Mouse (Mus musculus) regulatory T cell (primary cell): ENCODE data around the gene Ticam1.
"Not testable (repeated sequence)": the region's sequence is repeated elsewhere in the genome, so short reads cannot be mapped to it uniquely, and the experiment has no call there.

ENCODE experiments used
- in situ Hi-C: fragments of 300-600 bp; cut with MboI, MseI; formaldehyde crosslinking; loops from one replicate; pipeline ENCODE4 v1.15.1; 2025; ENCODE audit warnings: high pct_unique_total_duplicates

Gene Ticam1

DNA sequence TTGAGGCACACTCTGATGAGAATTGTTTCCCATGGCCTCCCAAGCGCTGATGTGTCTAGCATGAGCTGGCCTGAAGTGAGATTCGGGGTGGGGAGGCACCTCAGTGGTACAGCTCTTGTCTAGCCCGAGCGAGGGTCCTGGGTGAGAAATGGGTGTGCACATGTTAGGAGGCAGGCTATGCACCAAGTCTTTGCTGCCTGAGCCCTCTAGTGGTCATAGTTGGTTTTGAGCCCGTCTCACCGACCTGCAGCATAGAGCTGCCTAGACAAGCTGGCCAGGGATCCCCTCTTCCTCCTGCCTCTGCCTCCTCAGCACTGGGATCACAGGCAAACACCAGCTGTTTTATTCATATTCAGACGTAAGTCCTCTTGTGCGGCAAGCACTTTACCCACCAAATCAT, 12.6 kb downstream of the Ticam1 start:
- in situ Hi-C loops = no loop called here

DNA sequence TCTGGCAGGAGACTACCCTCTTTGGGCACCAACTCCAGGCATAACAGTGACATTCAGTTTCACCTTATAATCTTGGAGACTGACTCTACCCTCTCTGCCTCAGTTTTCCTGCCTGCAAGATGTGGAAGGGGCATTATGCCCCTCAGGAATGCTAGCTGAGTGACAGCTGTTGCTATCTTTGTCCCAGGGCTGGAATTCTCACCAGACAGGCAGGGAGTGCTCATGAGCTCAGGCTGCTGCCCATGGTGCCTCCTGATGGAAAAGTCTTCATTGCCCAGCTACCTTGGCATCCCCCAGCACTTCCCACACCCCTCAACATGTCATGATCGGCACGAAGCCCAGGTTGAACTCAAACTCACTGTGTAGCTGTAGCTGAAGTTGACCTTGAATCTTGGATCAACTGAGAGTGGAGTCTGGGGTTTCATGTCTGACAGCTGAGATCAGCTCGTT, 13.9 kb downstream of the Ticam1 start:
- in situ Hi-C loops = no loop called here

DNA sequence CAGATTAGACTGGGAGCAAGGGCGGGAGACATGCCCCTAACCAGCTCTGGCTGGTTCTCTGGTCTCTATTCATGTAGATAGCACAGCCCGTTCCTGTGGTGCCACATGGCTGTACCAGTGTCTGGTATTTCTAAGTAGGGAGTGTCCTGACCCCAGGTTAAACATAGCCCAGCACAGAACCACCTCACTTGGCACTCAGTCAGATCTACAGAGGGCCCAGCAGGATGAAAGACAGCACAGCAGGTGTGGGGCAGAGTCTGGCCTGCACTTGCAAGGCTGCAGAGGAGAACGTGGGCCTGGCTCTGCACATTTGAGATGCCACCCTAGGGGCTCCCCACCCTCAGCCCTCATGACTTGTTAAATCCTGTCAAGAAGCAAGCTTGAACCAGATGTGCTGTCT, 15.4 kb downstream of the Ticam1 start:
- in situ Hi-C loops = no loop called here

DNA sequence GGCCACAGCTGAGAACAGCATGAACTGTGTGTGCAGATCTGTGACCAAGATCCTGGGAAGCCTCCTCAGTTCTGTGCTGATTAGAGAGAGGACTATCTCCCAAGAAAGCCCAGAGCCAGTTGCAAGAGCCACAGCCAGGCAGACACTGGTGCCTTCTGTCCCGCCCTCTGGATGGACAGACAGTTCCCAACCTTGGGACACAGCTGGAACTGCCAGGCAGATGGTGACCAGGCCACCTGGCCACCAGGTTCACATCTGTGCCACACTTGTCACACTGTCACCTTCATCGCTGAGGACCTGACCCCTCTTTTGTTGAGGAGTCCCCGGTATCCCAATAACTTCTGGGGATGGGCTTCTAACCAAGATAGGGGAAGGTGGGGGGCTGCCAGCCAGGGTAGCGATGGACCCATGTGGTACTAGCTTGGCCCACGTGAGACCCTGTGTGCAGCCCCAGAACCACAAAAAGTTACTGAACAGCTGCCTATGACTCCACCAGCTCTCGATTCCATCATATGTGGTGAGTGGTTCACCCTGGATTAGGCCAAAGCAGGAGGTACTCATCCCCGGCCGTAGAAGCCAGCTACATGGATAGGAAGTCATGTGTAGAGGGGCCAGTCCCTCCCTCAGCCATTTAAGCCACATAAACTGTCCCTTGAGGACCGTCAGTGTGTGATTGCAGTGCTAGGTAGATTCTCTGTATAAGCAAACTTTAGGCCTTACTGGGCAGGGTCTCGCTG, 17.1 kb downstream of the Ticam1 start:
- in situ Hi-C loops = no loop called here

DNA sequence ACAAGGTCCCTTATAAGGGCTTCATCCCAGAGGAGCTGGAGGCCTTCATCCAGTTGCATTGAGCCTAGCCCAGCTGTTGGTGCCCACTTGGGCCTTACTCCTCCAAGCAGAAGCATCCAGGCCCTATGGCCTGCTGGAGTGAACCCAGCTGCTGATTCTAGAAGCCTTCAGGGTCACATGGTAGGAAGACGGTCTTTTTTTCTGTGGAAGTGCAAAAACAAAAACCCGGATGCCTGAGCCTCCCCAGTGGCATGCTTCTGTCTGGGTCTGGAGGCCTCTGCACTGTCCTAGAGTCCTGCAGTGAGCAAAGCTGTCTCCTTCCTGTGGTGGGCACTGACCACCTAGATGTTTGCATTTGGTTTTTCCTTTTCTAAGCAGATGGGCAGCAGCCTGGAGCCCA, 17.8 kb downstream of the Ticam1 start:
- in situ Hi-C loops = not testable (repeated sequence)

DNA sequence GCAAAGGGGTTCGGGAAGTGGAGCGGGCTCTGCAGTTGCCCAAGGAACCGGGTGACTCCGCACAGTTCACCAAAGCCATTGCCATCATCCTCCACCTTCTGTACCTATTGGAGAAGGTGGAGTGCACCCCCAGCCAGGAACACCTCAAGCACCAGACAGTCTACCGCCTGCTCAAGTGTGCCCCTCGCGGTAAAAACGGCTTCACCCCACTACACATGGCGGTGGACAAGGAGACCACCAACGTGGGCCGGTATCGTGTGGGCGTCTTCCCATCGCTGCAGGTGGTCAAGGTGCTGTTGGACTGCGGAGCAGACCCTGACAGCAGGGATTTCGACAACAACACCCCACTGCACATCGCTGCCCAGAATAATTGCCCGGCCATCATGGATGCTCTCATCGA, 18.3 kb downstream of the Ticam1 start:
- in situ Hi-C loops = not testable (repeated sequence)

DNA sequence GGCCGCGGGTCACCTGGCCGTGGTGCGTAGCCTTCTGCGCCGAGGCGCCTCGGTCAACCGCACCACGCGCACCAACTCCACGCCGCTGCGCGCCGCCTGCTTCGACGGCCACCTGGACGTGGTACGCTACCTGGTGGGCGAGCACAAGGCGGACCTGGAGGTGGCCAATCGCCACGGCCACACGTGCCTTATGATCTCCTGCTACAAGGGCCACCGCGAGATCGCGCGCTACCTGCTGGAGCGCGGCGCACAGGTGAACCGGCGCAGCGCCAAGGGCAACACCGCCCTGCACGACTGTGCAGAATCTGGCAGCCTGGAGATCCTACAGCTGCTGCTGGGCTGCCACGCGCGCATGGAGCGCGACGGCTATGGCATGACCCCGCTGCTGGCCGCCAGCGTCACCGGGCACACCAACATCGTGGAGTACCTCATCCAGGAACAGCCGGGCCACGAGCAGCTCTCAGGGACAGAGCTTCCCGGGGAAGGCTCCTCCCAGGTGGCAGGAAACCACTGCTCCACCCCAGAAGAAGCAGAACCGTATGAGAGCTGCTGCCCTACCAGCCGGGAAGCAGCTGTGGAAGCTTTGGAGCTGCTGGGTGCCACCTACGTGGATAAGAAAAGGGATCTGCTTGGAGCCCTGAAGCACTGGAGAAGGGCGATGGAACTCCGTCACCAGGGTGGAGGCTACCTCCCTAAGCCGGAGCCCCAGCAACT, 19.2 kb downstream of the Ticam1 start:
- in situ Hi-C loops = no loop called here

DNA sequence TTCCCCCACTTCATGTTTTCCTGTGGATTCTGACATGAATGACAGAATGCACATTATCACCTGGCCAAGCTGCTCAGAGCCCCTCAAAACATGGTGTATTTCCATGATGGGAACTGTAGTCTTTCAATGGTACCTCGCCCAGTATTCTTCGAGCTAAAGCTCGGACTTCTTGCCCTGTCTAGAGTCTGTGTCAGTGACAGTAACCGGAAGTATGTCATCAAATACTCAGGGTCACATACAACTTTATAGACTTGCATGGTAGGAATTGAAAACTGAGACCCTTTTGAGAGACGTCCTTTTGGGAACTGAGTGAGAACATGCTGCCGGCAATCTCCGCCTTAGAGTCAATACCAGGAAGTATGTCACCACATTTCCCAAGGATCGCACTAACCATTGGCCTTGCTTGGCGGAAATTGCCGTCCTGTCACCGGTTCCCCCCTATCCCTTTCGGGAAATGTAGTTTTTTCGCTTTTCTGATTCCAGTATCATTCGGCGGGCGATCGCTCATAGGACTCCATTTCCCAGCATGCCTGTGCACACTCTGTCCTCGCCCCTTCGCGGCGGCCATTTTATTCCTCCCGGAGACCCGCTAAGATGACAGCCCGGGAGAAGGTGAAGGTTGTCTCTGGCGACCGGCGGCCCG, 20.2 kb downstream of the Ticam1 start, which contains the start of gene Fem1a:
Gene Fem1a, plus strand, starts transcription at position 572 of the 643 bp plus-strand sequence.
- in situ Hi-C loops = no loop called here

DNA sequence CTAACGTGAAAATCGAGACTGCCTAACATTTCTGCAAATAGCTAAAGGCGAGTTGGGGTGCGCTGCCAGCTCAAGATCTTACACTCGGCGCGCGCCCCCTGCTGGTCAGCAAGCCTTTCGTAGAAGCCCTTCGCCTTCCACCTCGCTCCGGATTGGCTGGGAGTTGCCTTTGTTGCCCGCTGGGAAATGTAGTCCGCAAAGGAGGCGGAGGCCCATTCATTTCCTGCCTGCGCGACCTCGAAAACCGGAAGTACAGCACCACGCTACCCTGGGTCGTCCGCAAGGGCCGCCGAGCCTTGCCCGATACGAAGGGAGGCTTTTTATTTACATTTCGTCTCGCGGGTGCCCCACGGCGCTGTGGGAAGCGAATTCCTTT, 20.7 kb downstream of the Ticam1 start:
- in situ Hi-C loops = no loop called here

DNA sequence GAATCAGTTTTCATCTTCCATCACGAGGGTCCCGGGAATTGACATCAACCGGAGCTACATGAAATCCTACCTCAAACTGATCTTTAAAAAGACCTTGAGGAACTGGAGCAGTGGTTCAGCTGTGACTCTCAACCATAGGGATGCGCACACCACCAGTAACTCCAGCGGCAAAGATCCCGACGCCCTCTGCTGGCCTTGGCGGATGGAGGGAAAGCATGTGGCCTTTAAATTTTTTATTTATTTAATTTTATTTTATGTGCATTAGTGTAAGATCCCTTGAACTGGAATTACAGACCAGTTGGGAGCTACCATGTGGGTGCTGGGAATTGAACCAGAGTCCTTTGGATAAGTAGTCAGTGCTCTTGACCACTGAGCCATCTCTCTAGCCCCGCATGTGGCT, 21.2 kb downstream of the Ticam1 start:
- in situ Hi-C loops = no loop called here

DNA sequence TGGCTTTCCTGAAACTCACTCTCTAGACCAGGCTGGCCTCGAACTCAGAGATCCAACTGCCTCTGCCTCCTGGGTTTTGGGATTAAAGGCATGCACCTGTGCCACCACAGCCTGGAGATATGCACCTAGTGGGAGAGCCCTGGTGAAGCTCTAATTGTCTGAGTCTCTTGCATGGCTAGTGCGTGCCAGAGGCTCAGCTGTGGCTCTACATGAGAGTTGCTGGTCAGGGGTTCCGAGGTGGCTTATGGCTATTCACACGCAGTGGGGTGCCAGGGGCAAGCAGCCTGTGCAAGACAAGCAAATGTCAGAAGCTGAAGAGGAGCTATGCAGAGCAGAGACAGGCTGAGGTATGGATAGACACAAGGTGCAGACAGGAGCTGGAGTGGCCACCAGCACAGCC, 21.9 kb downstream of the Ticam1 start:
- in situ Hi-C loops = no loop called here

DNA sequence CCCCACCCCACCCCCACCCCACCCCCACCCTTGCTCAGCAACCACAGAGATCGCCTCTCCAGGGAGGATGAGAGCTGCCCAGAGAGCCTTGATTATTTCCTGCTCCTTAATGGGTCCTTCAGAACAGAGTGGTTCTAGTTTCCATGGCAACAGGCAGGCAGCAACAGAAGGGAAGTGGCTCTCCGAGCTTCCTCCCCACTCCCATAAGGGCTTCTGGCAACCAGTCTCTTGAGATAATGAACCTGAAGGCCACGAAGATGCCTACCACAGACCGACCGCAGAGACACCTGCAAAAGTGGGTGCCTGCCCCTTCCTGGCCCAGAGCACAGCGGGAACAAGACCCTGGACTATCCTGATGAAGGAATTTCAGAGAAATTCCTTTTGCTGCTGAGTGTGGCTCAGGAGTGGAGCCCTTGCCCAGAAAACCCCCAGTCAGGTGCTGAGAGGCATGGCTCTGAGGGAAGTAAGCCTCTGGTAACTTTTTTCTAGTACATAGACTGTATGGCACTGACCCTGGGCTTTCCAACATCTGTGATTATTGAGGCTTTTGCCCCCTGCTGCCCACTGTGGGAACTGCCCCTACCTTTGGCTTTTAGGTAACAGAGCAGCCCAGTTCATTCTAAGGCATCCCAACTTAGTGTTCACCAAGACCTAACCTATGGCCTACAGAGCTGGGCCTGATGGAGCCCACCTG, 25.3 kb downstream of the Ticam1 start:
- in situ Hi-C loops = no loop called here

DNA sequence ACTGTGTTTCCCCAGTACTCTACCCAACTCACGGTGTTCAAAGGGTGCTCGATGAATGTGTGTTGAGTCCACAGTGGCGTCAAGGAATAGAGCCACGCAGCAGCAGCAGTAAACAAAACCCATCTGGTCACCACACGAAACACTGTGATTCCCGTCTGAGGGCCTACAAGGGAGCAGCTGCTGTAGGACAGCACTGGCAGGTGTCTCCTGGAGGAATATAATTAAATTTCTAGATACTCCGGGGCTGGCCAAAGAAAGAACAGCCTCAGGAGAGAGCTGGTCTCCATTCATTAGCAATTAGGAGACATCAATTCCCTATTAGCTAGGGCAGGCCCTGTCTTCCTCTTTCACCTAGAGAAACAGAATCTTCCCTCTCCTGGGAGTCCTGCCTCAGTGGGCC, 31.0 kb downstream of the Ticam1 start:
- in situ Hi-C loops = loop anchor here (5.0 kb wide), 2 partner anchors 33 to 113 kb away; no protein-coding TSS in a partner anchor

DNA sequence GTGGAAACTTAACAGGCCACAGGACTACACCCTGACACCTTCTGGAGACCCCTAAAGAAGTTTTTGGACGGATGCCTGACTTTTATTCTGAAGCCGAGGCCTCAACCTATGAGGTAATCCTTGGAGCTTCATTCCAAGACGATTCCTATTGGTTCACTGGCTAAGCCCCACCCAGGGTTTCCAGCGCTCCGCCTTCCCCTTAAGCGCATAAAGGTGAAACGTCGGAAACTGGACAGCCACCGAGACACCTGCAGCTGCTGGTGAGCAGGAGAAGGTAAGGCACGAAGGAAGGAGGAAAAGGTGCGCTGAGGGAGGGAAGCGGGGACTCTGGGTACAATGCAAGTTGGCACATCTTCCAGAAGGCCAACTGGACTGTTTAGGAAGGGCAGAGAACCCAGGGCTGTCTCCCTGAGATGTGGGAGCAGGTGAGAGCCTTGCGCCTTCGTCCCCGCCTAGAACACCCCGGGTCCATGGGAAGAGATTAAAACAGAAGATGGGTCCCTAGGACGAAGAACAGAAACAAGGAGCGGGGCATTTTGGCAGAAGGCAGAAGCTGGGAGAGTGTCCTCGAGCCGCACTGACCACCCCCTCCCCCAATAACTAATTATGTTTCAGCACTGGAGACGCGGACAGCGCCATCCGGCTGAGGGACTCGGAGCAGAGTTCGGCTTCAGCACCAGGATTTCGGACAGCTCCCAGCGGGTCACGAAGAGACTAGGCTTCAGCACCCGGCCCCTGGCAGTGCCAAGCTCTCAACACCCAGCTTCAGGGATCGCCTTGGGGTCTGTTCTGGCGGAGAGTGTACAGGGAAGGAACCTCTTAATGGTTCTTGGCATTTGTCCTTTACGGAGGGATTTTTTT, 34.8 kb downstream of the Ticam1 start:
- in situ Hi-C loops = no loop called here

DNA sequence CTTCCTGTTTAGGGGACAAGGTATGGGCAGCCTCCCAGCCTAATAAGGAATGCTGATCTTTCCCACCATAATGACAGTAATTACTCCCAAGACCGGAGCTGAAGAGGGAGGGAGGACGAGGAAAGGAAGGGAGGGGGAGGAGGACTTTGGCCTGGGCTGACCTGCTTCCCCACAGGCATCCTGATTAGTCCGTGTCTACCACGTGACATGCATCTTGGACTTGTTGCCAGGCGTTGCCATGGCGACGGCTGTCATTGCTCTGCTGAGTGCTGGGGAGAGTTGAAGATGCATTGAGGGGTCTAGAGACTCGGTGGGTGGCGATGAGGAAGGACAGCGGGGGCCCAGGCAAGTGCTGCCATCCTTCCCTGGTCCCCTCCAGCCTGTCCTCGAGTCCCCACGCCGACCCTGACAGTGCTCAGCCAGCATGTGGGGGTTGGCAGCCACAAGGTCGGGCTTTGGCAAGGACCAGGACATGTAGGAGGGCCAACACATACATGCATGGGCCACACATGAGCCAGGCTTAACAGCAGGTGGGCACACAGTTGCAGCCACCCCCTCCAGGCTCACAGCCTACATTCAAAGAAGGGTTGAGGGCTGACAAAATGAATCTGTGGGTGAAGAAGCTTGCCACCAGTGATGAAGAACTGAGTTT, 42.6 kb downstream of the Ticam1 start:
- in situ Hi-C loops = no loop called here

DNA sequence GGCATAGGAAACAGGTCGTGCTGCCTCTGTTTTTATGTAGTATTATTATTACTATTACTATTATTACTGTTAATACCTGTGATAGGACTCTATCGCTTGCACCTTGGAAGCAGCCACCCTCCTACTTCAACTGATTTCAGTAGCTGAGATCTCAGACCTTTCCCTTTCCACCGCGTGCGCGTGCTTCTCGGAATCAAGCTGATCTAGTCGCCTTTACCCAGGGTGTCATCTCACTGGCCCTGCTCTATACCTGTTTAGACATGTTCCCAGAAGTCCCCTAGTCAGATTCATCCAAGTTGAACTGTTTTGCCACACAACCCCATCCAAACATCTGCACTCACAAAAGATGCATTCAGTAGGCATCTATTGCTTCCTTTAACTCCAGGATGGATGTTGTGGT, 43.2 kb downstream of the Ticam1 start:
- in situ Hi-C loops = no loop called here

DNA sequence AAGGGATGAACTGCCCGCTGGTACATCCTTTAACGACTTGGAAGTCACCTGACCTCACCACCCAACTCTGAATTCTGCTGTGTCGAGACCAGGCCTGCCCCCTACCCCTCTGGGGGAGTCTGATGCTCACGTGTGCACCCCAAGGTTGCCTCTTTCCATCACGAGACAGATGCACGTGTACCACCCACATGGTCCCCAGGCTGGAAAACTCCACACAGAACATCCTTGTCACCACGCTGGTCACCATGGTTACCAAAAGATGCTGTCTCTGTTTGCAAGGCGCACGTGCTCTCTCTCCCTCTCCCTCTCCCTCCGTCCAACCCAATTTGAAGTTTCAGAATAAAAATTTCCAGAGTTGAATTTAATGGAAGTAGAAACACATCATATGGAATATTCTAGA, 46.6 kb downstream of the Ticam1 start:
- in situ Hi-C loops = no loop called here

DNA sequence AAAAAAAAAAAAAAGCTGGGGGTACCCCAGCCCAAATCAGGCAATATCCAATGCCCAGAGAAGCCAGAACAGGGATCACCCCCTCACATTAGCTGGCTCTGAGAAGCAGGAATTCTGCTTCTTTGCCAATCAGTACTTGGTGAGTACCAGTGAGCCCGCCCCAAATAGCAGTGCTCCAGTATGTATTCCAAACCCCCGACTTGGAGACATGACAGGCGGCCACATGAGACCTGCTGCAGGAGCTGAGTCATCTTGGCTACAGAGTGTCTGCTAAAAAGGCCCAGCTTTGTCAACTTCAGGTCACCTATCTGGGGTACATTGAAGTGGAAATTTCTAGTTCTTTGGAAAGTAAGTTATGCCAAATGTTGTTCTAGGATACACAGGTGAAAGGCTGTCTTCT, 50.0 kb downstream of the Ticam1 start:
- in situ Hi-C loops = no loop called here

DNA sequence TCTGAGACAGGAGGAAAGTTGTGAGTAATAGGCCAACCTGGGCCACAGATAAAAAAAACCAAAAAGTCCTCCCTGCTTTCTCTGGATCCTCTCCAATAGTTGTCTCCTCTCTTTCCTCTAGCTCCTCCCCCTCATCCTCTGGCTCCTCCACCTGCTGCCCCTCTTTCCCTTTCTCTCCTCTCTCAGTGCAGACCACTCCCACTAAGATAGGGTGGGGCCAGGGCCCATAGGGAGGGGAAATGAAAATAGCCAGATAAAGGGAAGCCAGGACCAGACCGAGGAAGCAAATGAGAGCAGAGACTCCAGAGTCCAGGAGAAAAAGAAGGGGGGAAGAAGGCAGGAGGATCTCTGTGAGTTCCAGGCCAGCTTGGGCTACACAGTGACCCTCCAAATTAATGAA, 51.7 kb downstream of the Ticam1 start:
- in situ Hi-C loops = no loop called here

DNA sequence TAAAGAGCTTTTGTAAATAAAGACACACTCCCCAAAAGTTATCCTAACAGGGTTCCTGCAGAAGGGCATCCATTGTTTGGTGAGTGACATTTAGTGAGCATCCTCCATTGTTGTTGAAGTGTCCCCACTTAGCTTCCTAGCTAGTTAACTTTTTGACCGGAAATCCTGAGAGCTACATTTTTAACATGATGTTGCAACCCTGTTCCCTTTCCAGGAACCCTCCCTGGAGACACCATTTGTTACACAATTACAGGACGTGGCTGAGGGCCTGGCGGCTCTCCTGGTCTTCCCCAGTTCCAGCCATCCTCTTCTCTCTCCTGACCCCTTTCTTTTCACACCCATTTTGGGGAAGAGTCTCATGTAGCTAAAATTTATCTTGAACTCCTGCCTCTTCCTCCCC, 56.8 kb downstream of the Ticam1 start:
- in situ Hi-C loops = no loop called here
